Mouse (Mus musculus) liver, embryonic 15.5 days (tissue): ENCODE data around the gene Npb. TPM values are rescaled to one million over a fixed set of nuclear protein-coding genes. Genes with fewer than 3 reads are reported as not detected.

Experiments used
- ATAC-seq: fragments of 200-750 bp; cut with Nextera tagmentation; 2 replicates; pipeline ENCODE4 v1.8.0; 2017; ENCODE audit warnings: moderate number of reproducible peaks, mild to moderate bottlenecking, moderate library complexity; ENCODE audit not compliant: insufficient read depth
- H3K27ac ChIP-seq: fragments of 300-500 bp; sonication (generic); replicated peaks from 2 replicates; pipeline ENCODE4 v1.5.1; 2015; ENCODE audit warnings: mild to moderate bottlenecking, inconsistent platforms
- H3K27me3 ChIP-seq: fragments of 300-500 bp; sonication (generic); 2 replicates; pipeline ENCODE4 v1.6.1; 2015; ENCODE audit warnings: mild to moderate bottlenecking, inconsistent platforms
- H3K36me3 ChIP-seq: fragments of 300-500 bp; sonication (generic); replicated peaks from 2 replicates; pipeline ENCODE4 v1.6.1; 2015; ENCODE audit warnings: moderate library complexity, mild to moderate bottlenecking, inconsistent platforms
- H3K4me1 ChIP-seq: fragments of 300-500 bp; sonication (generic); replicated peaks from 2 replicates; pipeline ENCODE4 v1.6.1; 2015; ENCODE audit warnings: inconsistent platforms
- H3K4me2 ChIP-seq: fragments of 300-500 bp; sonication (generic); 2 replicates; pipeline ENCODE4 v1.6.1; 2015; ENCODE audit warnings: moderate library complexity, mild to moderate bottlenecking, inconsistent platforms
- H3K4me3 ChIP-seq: fragments of 300-500 bp; sonication (generic); replicated peaks from 2 replicates; pipeline ENCODE4 v1.5.1; 2015; ENCODE audit warnings: mild to moderate bottlenecking, inconsistent platforms
- H3K9ac ChIP-seq: fragments of 300-500 bp; sonication (generic); 2 replicates; pipeline ENCODE4 v1.6.1; 2015; ENCODE audit warnings: moderate library complexity, mild to moderate bottlenecking, inconsistent platforms
- H3K9me3 ChIP-seq: fragments of 300-500 bp; sonication (generic); replicated peaks from 2 replicates; pipeline ENCODE4 v1.6.1; 2016; ENCODE audit warnings: inconsistent platforms
- WGBS: fragments of 180-500 bp; shearing (Covaris S2); methylation state at CpG from one replicate; pipeline ENCODE4 v1.1.7; 2015; ENCODE audit warnings: mixed read lengths; ENCODE audit not compliant: insufficient replicate concordance; 5-methylcytosine and 5-hydroxymethylcytosine counted together
- polyA plus RNA-seq: library from polyadenylated mRNA; unstranded; fragments of >200 nt; fragmentation: Nextera tagmentation; extraction: Ambion mirVana; gene quantifications from 2 replicates; pipeline ENCODE4 v1.2.1, GENCODE M21; 2015

Gene Npb
- polyA plus RNA-seq, 1 experiment from 2014 or later = 15.8 TPM

DNA sequence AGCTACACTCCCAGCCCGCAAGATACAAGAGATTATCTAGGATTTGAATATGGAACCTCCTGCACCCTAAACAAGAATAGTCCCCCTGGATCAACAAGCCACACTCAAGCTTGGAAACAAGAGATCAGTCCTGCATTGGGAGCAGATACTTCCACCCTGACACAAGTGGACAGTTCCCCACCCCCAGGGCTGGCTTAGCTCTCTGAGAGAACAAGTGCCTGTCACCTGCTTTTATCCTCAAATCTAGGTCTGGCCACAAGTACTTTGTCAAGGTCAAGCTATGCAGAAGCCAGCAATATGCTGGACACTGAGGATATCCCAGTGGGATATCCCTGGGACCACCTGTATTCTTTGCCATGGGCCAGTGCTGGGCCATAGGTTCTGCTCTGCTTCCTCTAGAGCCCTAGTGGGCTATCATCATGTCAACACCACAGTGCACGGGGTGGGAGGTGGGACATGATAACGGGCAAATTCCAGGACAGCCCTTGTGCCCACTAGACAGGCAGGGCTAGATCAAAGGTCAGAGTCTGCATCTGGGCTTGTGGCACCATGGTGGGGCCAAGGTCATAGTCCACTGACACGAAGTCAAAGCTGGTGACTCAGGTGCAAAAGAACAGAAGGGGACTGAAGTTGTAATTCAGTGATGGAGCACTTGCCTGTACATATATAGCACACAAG is 8.5 kb downstream of the Npb start:
- Histone ChIP-seq H3K36me3 (peaks cover 79% of the 10 kb centered on the region), H3K4me3 (peak overlapping the region; percentile 91), H3K9ac (peak overlapping the region; percentile 78), H3K4me2 (peak overlapping the region; percentile 90), H3K27me3 (no peaks in the 10 kb centered on the region), H3K9me3 (no peaks in the 10 kb centered on the region), H3K4me1 (peaks cover 50% of the 10 kb centered on the region), H3K27ac (peak overlapping the region; percentile 88)
- peak; percentile 5; the same call in 1 of the 2 replicates for ATAC-seq
- 31% methylated on average over 4 of the region's 4 CpGs for WGBS

- H3K27ac ChIP-seq = peak within 1 kb of the TSS; percentile 88
- under 1% methylated on average over 56 of the region's 56 CpGs for WGBS
- H3K9ac ChIP-seq = peak within 1 kb of the TSS; percentile 78
- H3K36me3 ChIP-seq = peaks cover 79% of the 10 kb centered on the region
- H3K27me3 ChIP-seq = no peaks in the 10 kb centered on the region
- peak within 1 kb of the TSS; percentile 91 for H3K4me3 ChIP-seq
- no peaks in the 10 kb centered on the region for H3K9me3 ChIP-seq
- H3K4me1 ChIP-seq = peaks cover 52% of the 10 kb centered on the region
- peak; percentile 94 for ATAC-seq
- H3K4me2 ChIP-seq = peak within 1 kb of the TSS; percentile 90
Observed at GRCm38 (mm10) chr11:120617519-120618112, 9.3 kb downstream of the Npb start, which contains the start of gene Pcyt2. TSS of gene Pcyt2 (minus strand) at chr11:120617936.

GRCm38 (mm10) chr11:120618619-120619535 is 10.6 kb downstream of the Npb start:
- 90% methylated on average over 25 of the region's 25 CpGs for WGBS
- H3K4me2 ChIP-seq = peak overlapping the region; percentile 90
- H3K9ac ChIP-seq = peak overlapping the region; percentile 34; the same call in 1 of the 2 replicates
- no peak overlapping the region for H3K4me3 ChIP-seq
- H3K27me3 ChIP-seq = no peaks in the 10 kb centered on the region
- H3K9me3 ChIP-seq = no peaks in the 10 kb centered on the region
- peak overlapping the region; percentile 88 for H3K27ac ChIP-seq
- H3K4me1 ChIP-seq = peaks cover 56% of the 10 kb centered on the region
- no peak for ATAC-seq
- H3K36me3 ChIP-seq = peaks cover 79% of the 10 kb centered on the region

DNA sequence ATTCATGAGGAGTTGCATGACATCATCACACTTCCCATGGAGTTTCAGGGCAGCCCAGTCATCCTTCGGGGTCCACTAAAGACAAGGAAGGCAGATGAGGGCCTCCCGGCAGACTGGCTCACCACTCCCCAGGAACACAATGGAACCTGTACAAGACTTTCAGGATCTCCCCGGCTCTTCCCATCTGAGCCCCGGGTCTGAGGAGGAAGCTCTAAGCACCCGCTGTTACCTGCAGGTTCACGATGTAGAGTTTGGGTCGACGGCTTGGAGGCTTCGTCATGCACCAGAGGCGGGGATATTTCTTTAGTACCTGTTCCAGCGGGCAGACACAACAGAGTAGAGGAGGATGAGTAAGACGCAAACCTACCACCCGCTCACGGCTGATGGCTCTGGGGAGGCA is 11.9 kb downstream of the Npb start:
- H3K4me3 ChIP-seq = no peak overlapping the region
- peaks cover 67% of the 10 kb centered on the region for H3K36me3 ChIP-seq
- peaks cover 61% of the 10 kb centered on the region for H3K4me1 ChIP-seq
- H3K27me3 ChIP-seq = no peaks in the 10 kb centered on the region
- H3K9ac ChIP-seq = no peak overlapping the region
- no peak overlapping the region for H3K27ac ChIP-seq
- H3K9me3 ChIP-seq = no peaks in the 10 kb centered on the region
- WGBS = 88% methylated on average over 14 of the region's 14 CpGs
- H3K4me2 ChIP-seq = no peak overlapping the region
- ATAC-seq = no peak

- Histone ChIP-seq H3K4me2 (0 out of 2 replicates have a peak overlapping the region, but pooled peaks have one; percentile 90), H3K9me3 (no peaks in the 10 kb centered on the region), H3K4me1 (peaks cover 65% of the 10 kb centered on the region), H3K27ac (no peak overlapping the region), H3K4me3 (no peak overlapping the region), H3K36me3 (peaks cover 71% of the 10 kb centered on the region), H3K27me3 (no peaks in the 10 kb centered on the region), H3K9ac (no peak overlapping the region)
- WGBS = 86% methylated on average over 6 of the region's 6 CpGs
- no peak for ATAC-seq
Observed at GRCm38 (mm10) chr11:120622805-120623204, 14.5 kb downstream of the Npb start.

GRCm38 (mm10) chr11:120623961-120624679 is 15.8 kb downstream of the Npb start:
- peak overlapping the region; percentile 93 for H3K9ac ChIP-seq
- H3K4me3 ChIP-seq = peak overlapping the region; percentile 93
- peak overlapping the region; percentile 90 for H3K4me2 ChIP-seq
- WGBS = 10% methylated on average over 30 of the region's 30 CpGs
- peak overlapping the region; percentile 96 for H3K27ac ChIP-seq
- peaks cover 63% of the 10 kb centered on the region for H3K4me1 ChIP-seq
- peaks cover 66% of the 10 kb centered on the region for H3K36me3 ChIP-seq
- no peaks in the 10 kb centered on the region for H3K9me3 ChIP-seq
- H3K27me3 ChIP-seq = no peaks in the 10 kb centered on the region
- ATAC-seq = peak; percentile 82

- Histone ChIP-seq H3K27me3 (no peaks in the 10 kb centered on the region), H3K9ac (peak overlapping the region; percentile 93), H3K4me1 (peaks cover 67% of the 10 kb centered on the region), H3K4me3 (peak overlapping the region; percentile 93), H3K36me3 (peaks cover 65% of the 10 kb centered on the region), H3K4me2 (peak overlapping the region; percentile 90), H3K27ac (peak overlapping the region; percentile 96), H3K9me3 (no peaks in the 10 kb centered on the region)
- ATAC-seq = peak; percentile 64
- 1% methylated on average over 53 of the region's 53 CpGs for WGBS
Observed at GRCm38 (mm10) chr11:120624680-120625111, 16.4 kb downstream of the Npb start.

DNA sequence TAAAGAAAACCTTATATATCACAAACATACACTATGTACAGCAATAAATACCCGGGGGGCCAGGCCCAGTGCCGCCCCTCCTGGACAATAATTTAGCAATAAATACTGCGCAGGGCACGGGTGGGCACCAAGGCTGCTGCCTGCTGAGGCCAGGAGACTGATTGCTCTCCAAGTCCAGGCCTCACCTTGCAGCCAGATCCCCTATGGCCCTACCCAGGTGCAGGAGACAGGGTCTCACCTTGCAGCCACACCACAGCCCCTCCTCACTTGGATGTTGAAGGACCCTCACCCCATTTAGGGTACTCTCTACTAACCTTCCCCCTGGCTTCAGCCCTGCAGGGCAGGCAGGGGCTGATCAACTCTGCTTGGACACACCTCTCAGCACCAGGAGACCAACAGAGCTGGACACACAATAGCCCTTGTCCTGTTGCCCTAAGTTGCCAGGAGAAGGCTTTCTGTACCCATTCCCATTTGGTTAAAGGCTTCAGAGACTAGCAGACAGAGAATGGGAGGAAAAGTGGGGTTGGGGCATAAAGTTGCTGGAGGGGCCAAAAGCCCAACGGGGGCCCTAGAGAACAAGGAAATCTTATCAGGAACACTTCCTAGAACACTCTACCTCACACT is 17.0 kb downstream of the Npb start, which contains the start of gene Sirt7:
TSS of gene Sirt7 (minus strand) at position 89 of the 624 bp plus-strand sequence.
- Histone ChIP-seq H3K4me1 (peaks cover 73% of the 10 kb centered on the region), H3K9ac (peak within 1 kb of the TSS; percentile 93), H3K27ac (peak within 1 kb of the TSS; percentile 96), H3K27me3 (no peaks in the 10 kb centered on the region), H3K9me3 (no peaks in the 10 kb centered on the region), H3K36me3 (peaks cover 59% of the 10 kb centered on the region), H3K4me3 (peak within 1 kb of the TSS; percentile 93), H3K4me2 (peak within 1 kb of the TSS; percentile 90)
- no peak for ATAC-seq
- WGBS = 12% methylated on average over 5 of the region's 5 CpGs

DNA sequence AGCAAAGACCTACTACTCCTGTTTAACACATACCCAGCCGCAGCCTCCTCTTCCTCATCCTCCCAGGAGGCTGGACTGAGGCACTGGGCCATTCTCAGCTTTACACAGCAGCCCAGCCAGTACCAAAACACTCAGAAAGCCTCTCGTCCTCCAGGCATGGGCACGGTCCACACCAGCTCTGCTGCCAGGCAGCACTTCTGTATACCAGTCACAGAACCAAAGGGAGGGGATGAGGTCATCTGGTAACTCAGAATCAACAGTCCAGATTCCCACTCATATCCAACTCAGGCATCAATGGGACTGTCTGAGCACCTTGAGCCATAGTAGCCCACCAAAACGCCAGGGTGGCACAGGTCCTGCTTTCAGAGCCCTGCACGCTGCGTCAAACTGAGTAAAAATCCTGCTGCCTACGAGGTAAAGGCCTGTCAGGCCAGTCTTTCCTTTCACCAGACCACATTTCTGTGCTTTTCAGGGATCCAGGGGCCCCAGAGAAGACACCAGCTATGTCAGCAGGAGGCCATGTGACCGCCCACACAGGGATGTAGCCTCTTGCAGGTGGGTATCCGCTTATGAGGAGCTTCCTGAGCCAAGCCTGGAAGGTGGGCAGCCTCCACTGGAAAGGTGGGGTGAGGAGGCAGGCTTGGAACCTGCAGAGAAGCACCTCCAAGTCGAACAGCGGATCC is 18.6 kb downstream of the Npb start:
- 76% methylated on average over 11 of the region's 11 CpGs for WGBS
- H3K36me3 ChIP-seq = peaks cover 42% of the 10 kb centered on the region
- peak overlapping the region; percentile 45 for H3K4me2 ChIP-seq
- H3K4me3 ChIP-seq = no peak overlapping the region
- no peak for ATAC-seq
- H3K27ac ChIP-seq = peak overlapping the region; percentile 96
- H3K9me3 ChIP-seq = no peaks in the 10 kb centered on the region
- H3K27me3 ChIP-seq = no peaks in the 10 kb centered on the region
- 0 out of 2 replicates have a peak overlapping the region, but pooled peaks have one; percentile 28 for H3K9ac ChIP-seq
- H3K4me1 ChIP-seq = peaks cover 90% of the 10 kb centered on the region
